Mouse (Mus musculus): ENCODE measurements around the gene Mettl7a3. TPM values are rescaled to one million over a fixed set of nuclear protein-coding genes. Genes with fewer than 3 reads are reported as not detected.
"Not testable (repeated sequence)": the region's sequence is repeated elsewhere in the genome, so short reads cannot be mapped to it uniquely, and the experiment has no call there.

Mettl7a3 gene
- polyA plus RNA-seq, 1 experiment = not detected

DNA sequence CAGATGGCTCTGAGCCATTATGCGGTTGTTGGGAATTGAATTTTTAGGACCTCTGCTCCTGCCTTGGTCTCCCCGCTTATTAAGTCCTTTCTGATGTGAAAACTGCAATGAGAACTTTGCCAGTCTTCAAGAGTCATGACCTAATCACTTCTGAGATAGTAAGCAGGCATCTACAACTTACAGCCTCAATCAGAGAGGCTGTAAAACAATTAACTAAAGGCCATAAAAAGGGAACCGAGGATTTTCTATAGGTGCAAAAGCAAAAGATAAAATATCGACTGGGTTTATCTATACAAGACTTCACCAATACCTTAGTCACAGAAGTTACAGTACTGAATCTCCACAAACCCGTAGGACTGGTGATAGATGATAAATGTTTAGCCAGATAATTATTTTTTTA is 21.1 kb downstream of the Mettl7a3 start:
- H3K4me1 ChIP-seq (ENCODE audit: control insufficient read depth, insufficient read depth, low read length) = no peaks in the 10 kb centered on the region
- no peak for TF ChIP-seq POLR2A (IDR thresholded peaks at IDR 0.05; ENCODE audit: control insufficient read depth, low read depth, low read length)
- no peak for TF ChIP-seq CTCF (IDR thresholded peaks at IDR 0.05; ENCODE audit: control insufficient read depth, insufficient read depth, insufficient replicate concordance, low read depth, low read length)
- no peak overlapping the region for H3K4me3 ChIP-seq (ENCODE audit: control insufficient read depth, low read depth, low read length)
- H3K27me3 ChIP-seq (ENCODE audit: control insufficient read depth, insufficient read depth, low read length) = no peaks in the 10 kb centered on the region
- no peak overlapping the region for H3K27ac ChIP-seq (ENCODE audit: control insufficient read depth, insufficient read depth, low read depth, low read length)
- no peaks in the 10 kb centered on the region for H3K36me3 ChIP-seq (ENCODE audit: control insufficient read depth, insufficient read depth, low read length)

DNA sequence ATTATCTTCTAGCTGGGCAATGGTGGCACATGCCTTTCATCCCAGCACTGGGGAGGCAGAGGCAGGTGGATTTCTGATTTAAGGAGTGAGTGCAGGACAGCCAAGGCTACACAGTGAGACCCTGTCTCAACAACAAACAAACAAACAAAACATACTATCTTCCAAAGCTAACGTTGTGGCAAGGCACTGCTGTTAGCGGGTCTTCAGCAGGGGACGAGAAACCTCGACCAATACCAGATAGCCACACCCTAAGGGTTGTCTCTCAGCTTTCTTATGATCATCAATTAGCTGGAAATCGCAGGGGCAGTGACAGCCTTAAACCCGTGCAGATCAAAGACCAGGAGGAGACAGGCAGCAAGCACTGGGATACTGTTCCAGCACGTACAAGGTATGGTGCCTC is 29.5 kb downstream of the Mettl7a3 start, which contains the start of gene Higd1c:
Higd1c (plus strand) TSS at position 301 of the 400 bp plus-strand sequence.
- no peaks in the 10 kb centered on the region for H3K36me3 ChIP-seq (ENCODE audit: control insufficient read depth, insufficient read depth, low read length)
- no peak within 1 kb of the TSS for H3K27ac ChIP-seq (ENCODE audit: control insufficient read depth, insufficient read depth, low read depth, low read length)
- TF ChIP-seq POLR2A (IDR thresholded peaks at IDR 0.05; ENCODE audit: control insufficient read depth, low read depth, low read length) (no peak), CTCF (IDR thresholded peaks at IDR 0.05; ENCODE audit: control insufficient read depth, insufficient read depth, insufficient replicate concordance, low read depth, low read length) (no peak)
- H3K4me3 ChIP-seq (ENCODE audit: control insufficient read depth, low read depth, low read length) = no peak within 1 kb of the TSS
- no peaks in the 10 kb centered on the region for H3K4me1 ChIP-seq (ENCODE audit: control insufficient read depth, insufficient read depth, low read length)
- H3K27me3 ChIP-seq (ENCODE audit: control insufficient read depth, insufficient read depth, low read length) = no peaks in the 10 kb centered on the region

DNA sequence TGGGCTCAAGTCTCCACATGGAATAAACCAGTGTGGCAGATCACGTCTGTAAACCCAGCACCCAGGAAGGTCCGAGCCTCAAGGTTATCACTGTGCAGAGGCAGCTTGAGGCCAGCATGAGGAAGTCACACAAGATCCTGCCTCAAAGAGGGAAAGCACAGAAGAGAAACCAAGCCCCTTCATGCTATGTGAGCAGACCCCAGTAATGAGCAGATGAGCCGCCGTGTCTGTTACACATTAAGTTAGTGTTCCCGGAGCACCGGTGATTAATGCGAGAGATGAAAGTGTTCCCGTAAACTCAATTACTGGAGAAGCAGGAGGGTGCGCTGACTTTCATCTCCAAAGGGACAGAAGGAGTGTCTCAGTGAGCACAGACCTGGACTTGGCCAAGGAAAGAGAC is 31.2 kb downstream of the Mettl7a3 start:
- not testable (repeated sequence) for H3K4me3 ChIP-seq (ENCODE audit: control insufficient read depth, low read depth, low read length); H3K4me1 ChIP-seq (ENCODE audit: control insufficient read depth, insufficient read depth, low read length); H3K36me3 ChIP-seq (ENCODE audit: control insufficient read depth, insufficient read depth, low read length); H3K27me3 ChIP-seq (ENCODE audit: control insufficient read depth, insufficient read depth, low read length); H3K27ac ChIP-seq (ENCODE audit: control insufficient read depth, insufficient read depth, low read depth, low read length)

DNA sequence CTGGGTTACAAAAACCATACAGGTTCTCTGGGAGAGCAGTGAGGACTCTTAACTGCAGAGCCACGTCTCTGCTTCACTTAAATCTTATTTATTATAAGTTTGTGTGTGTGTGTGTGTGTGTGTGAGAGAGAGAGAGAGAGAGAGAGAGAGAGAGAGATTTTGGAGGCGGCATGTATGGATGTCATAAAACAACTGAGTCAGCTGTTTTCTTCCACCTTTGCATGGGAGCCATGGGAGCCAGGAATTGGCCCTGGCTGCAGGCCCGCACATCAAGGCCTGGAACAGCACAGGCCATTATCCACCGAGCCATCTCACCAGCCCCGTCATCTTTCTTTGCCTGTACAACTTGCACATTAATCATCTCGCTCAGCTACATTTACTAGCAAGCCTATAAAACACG is 32.4 kb downstream of the Mettl7a3 start:
- Histone ChIP-seq H3K4me1 (ENCODE audit: control insufficient read depth, insufficient read depth, low read length) (no peaks in the 10 kb centered on the region), H3K27ac (ENCODE audit: control insufficient read depth, insufficient read depth, low read depth, low read length) (no peak overlapping the region), H3K27me3 (ENCODE audit: control insufficient read depth, insufficient read depth, low read length) (no peaks in the 10 kb centered on the region), H3K36me3 (ENCODE audit: control insufficient read depth, insufficient read depth, low read length) (no peaks in the 10 kb centered on the region), H3K4me3 (ENCODE audit: control insufficient read depth, low read depth, low read length) (no peak overlapping the region)
- no peak for TF ChIP-seq CTCF (IDR thresholded peaks at IDR 0.05; ENCODE audit: control insufficient read depth, insufficient read depth, insufficient replicate concordance, low read depth, low read length)
- no peak for TF ChIP-seq POLR2A (IDR thresholded peaks at IDR 0.05; ENCODE audit: control insufficient read depth, low read depth, low read length)

DNA sequence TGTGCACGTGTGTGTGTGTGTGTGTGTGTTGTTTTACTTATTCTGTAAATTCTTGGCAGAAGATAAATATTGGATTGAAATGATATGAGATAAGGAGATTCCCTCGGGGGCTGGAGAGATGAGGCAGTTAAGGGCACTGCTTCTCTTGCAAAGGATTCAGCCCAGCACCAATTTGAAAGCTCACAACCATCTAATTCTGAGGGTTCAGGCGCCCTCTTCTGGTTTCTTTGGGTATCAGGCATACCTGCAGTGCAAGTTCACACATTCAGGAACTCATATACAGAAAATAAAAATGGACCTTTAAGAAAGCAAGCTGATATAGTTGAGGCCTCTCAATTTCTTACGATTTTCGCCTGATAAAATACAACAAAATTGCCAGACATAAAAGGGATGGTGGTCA is 40.3 kb downstream of the Mettl7a3 start:
- no peaks in the 10 kb centered on the region for H3K27me3 ChIP-seq (ENCODE audit: control insufficient read depth, insufficient read depth, low read length)
- H3K27ac ChIP-seq (ENCODE audit: control insufficient read depth, insufficient read depth, low read depth, low read length) = no peak overlapping the region
- no peak overlapping the region for H3K4me3 ChIP-seq (ENCODE audit: control insufficient read depth, low read depth, low read length)
- TF ChIP-seq CTCF (IDR thresholded peaks at IDR 0.05; ENCODE audit: control insufficient read depth, insufficient read depth, insufficient replicate concordance, low read depth, low read length) (no peak), POLR2A (IDR thresholded peaks at IDR 0.05; ENCODE audit: control insufficient read depth, low read depth, low read length) (no peak)
- H3K36me3 ChIP-seq (ENCODE audit: control insufficient read depth, insufficient read depth, low read length) = no peaks in the 10 kb centered on the region
- no peaks in the 10 kb centered on the region for H3K4me1 ChIP-seq (ENCODE audit: control insufficient read depth, insufficient read depth, low read length)

DNA sequence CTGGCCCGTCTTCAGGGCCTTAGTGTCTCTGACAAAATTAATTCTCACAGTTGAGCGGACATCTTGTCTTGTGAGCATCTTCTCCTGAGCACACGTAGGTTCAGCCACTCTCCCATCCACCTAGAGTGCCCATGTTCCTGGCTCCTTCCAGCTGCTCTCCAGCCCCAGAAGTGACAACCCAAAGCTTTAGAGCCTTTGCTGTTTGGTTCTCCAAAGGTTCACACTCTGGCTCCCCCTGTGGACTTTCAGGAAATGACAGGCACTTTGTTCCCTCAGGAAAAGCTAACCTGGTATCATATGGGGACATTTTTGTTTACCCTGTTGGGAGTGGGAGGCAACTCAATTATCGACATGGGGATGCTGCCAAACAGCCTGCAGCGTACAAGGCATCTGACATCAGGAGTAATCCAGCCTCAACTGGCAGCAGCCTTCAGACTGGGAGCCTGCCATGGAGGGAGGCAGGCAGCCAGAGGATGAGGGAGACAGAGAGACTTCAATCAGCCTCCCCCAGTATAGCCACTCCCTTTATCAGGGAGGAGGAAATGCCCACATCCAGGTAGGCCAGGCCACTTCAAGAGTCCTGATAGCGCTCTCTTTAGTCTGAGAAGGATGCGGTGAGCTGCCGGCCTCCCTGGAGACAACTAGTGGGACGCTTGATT is 43.2 kb downstream of the Mettl7a3 start:
- not testable (repeated sequence) for H3K4me1 ChIP-seq (ENCODE audit: control insufficient read depth, insufficient read depth, low read length)

DNA sequence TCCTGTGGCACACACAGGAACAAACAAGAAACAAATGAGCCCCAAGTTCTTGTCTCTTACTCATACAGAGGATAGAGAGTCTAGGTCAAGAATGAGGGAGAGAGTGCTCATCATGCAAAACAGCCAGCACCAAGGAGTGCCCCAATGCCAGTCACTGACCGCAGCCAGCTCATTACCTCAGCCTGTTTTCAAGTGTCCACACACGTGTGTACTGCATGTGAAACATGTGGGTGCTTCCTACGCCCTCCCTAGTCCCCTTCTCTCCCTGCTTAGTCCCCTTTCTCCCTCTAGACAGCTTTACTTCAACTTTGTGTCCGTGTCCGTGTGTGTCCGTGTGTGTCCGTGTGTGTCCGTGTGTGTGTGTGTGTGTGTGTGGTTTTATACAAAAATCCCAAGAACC is 44.9 kb downstream of the Mettl7a3 start:
- Histone ChIP-seq H3K36me3 (ENCODE audit: control insufficient read depth, insufficient read depth, low read length) (no peaks in the 10 kb centered on the region), H3K27me3 (ENCODE audit: control insufficient read depth, insufficient read depth, low read length) (no peaks in the 10 kb centered on the region), H3K4me1 (ENCODE audit: control insufficient read depth, insufficient read depth, low read length) (no peaks in the 10 kb centered on the region), H3K27ac (ENCODE audit: control insufficient read depth, insufficient read depth, low read depth, low read length) (no peak overlapping the region), H3K4me3 (ENCODE audit: control insufficient read depth, low read depth, low read length) (no peak overlapping the region)
- TF ChIP-seq POLR2A (IDR thresholded peaks at IDR 0.05; ENCODE audit: control insufficient read depth, low read depth, low read length) (no peak), CTCF (IDR thresholded peaks at IDR 0.05; ENCODE audit: control insufficient read depth, insufficient read depth, insufficient replicate concordance, low read depth, low read length) (no peak)

More for the DNA sequence above, 43.2 kb downstream of the Mettl7a3 start:
- not testable (repeated sequence) for H3K27ac ChIP-seq (ENCODE audit: control insufficient read depth, insufficient read depth, low read depth, low read length); H3K36me3 ChIP-seq (ENCODE audit: control insufficient read depth, insufficient read depth, low read length); H3K27me3 ChIP-seq (ENCODE audit: control insufficient read depth, insufficient read depth, low read length); H3K4me3 ChIP-seq (ENCODE audit: control insufficient read depth, low read depth, low read length)

DNA sequence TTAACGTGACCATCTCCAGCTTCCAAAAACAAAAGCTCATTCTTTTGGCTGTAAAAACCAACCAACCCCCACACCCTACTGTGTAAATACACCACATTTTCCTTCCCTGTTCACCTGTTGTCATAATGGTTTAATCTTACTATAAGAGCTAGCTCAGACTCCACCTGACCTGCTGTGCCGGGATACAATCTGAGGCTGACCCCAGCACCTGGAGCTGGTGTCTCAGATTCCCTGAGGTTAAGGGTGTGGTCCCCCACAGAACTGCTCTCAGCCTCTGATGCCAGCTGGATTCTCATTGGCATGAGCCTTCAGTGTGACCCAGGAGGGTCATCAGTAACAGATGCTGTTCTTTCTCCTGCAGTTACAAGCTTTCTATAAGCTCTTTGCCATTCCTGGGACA is 45.4 kb downstream of the Mettl7a3 start:
- Histone ChIP-seq H3K27ac (ENCODE audit: control insufficient read depth, insufficient read depth, low read depth, low read length) (no peak overlapping the region), H3K27me3 (ENCODE audit: control insufficient read depth, insufficient read depth, low read length) (no peaks in the 10 kb centered on the region), H3K4me1 (ENCODE audit: control insufficient read depth, insufficient read depth, low read length) (no peaks in the 10 kb centered on the region), H3K4me3 (ENCODE audit: control insufficient read depth, low read depth, low read length) (no peak overlapping the region), H3K36me3 (ENCODE audit: control insufficient read depth, insufficient read depth, low read length) (no peaks in the 10 kb centered on the region)
- TF ChIP-seq POLR2A (IDR thresholded peaks at IDR 0.05; ENCODE audit: control insufficient read depth, low read depth, low read length) (no peak), CTCF (IDR thresholded peaks at IDR 0.05; ENCODE audit: control insufficient read depth, insufficient read depth, insufficient replicate concordance, low read depth, low read length) (no peak)
